Mouse (Mus musculus) spleen, postnatal 4 days (tissue): ENCODE results near the gene Hpse.

Source experiments
- DNase-seq, 2 experiments: peaks; one replicate each; pipeline ENCODE4 v3.0.0; 2022; ENCODE audit warnings: low spot score in 2 of 2

Hpse gene

DNA sequence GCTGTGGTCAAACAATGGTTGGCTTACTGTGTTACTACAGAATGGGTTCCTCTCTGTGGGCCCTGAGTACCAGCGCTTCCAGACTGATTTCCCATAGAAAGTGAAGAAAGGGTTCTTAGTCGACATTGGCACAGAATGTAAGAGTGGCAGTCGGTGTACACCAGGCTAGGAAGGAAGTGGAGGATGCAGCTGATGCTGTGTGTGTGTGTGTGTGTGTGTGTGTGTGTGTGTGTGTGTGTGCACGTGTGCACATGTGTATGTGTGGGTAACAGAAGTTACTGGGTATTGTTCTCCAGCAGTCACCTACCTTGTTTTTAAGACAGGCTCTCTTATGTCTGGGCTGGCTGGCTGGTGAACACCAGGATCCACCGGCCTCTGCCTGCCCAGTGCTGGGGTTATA, 77.2 kb downstream of the Hpse start:
- no peak for DNase-seq

DNA sequence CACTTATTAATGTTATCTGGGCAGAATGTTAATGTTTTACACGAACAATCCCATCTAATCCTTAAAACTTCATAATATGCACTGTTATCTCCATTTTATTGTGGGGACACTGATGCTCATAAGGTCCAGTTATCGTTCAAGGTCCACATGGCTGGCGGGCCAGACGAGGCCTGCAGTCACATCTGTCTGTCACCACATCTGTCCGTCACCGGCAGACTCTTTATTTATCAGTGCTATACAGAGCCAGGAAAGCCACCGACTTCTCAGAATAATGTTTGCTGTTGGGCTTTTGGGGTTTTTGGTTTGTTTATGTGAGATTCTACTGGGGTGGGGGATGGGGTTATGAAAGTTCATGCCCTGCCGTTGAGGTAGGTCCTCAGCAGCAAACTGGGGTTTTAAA, 81.0 kb downstream of the Hpse start:
- DNase-seq = peak in 1 of 2 experiments; percentile 36

DNA sequence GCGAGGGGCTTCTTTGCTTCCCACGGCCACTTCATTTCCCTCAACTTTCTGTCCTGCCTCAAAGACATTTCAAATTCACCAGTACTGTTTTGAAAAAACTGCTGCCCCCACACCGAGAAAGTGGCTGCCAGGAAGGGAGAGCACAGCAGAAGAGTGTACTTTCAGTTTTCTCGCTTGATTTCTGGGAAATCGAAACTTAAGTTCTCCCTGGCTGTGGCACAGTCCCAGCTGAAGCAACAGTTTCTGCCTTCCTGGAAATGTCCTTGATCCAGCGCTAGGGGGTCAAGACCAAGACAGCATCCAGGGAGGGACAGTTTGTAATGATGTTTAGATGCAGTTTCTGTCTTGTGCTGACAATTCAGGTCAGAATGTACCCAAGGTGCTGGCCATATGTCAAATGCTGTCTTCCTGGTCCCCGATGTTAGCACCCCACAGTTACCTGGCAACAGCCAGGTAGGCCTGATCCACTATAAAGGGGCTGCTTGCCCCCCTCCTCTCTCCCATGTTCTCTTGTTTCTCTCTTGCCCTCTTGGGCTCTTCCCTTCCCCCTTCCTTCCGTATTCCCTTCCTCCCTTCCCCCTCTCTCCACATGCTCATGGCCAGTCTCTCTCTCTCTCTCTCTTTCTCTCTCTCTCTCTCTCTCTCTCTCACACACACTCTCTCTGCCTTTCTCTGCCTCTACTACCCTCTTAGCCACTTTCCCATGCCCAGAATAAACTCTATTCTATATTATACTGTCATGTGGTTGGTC, 82.5 kb downstream of the Hpse start:
- DNase-seq = no peak

DNA sequence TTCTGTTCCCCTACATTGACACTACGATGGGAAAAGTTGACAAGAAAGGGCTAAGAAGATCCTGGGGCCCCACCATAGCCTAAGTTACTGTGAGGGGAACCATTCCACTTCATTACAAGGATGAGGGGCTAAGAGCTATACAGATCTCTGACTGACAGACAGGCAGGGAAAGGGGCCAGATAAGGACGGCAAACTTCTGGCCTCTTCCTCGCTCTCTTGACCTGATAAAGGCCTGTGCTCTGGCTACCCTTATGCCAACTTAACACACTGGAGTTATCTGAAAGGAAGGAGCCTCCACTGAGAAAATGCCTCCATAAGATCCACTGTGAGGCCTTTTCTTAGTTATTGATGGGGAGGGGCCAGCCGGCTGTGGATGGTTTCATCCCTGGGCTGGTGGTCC, 83.6 kb downstream of the Hpse start:
- no peak for DNase-seq

DNA sequence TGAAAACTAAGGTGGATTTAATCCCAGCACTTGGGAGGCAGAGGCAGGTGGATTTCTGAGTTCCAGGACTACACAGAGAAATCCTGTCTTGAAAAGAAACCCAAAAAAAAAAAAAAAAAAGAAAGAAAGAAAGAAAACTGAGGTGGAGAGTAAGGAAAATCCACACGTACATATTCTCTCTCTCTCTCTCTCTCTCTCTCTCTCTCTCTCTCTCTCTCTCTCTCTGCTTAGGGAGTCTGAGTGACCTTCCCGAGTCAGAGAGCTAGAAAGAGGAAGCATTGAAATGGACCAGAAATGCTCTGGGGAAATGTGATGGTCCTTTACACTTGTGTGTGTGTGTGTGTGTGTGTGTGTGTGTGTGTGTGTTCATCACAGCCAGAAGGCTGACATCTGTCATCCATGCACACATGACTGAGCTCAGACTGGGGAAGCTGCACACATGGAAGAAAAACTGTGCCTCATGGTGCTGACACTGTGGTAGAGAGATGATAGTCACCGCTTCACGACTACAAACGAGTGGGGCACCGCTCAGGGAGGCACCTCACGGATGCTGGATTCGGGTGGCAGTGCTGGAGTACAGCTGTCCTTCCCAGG, 84.5 kb downstream of the Hpse start:
- no peak for DNase-seq

DNA sequence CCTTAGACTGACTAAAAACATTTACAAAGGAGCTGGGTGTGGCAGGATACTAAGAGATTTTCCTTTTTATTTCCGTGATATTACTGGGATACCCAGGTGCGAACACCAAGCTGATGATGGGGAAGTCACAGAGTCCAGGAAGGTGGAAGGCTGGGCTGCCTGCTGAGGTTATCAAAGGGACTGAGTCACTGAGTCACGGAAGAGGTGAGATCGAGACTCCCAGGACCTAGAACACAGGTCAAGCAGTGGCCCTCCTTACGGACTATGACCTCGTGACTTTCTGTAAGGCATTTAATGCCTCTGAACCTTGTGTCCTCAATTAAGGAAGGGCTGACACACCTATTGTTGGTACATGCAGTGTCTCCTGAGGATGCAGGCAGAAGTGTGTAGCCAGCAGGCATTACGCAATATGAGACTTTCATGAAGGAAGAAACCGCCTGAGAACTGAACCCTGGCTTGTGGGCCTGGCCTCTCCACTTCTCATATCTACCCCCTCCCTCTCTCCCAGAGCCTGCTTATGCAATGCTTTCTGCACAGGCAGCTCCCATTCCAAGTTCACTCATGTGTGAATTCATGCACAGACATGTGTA, 86.9 kb downstream of the Hpse start:
- DNase-seq = no peak
